Mouse (Mus musculus): ENCODE measurements around the gene Adgra1.

Adgra1 gene

DNA sequence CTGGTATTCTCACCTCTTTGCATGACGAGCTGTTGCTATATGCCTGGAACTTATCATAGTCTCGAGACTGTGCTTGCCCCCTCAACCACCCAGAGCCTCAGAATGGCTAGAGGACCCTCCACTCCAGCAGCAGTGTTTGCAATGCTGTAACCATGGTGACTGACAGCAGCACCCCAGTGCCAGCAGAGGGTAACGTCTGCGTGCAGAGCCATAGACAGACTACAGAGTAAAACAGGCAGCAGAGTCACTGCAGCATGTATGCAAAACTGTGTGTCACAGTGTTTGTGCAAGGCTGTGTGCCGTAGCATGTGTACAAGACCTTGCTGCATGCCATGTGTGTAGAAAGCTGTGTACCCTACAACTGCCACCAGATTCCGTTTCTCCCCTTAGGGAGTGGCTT is 75.5 kb downstream of the Adgra1 start:
- no peak for DNase-seq

DNA sequence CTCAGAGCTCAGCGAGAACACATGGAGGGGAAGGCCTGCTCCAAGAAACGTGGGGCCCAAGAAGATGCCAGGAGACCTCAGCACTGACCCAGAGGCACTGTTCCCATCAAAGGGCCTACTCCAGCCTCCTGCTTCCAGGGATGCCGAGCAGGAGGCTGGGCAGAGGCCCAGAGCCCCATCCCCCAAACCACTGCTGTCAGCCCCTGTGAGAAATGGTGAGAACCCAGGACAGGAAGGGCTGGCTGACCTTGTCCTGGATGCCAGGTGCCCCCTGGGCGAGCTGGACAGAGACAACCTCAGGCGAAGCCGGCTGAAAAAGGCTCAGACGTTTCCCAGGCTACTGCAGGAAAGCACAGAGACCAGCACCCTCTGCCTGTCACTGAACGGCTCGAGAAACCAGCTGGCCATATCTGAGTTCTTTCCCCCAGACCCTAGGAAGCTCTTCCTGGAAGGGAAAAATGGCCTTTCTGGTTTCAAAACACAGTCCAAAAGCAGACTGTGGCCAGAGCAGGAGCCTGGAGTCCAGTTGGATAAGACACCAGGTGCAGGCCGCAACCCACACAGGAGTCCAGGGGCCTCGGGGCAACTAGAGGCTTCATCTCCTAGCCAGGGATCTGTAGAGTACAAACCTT is 76.3 kb downstream of the Adgra1 start:
- DNase-seq, result peak in 1 of 2 experiments; percentile 8

DNA sequence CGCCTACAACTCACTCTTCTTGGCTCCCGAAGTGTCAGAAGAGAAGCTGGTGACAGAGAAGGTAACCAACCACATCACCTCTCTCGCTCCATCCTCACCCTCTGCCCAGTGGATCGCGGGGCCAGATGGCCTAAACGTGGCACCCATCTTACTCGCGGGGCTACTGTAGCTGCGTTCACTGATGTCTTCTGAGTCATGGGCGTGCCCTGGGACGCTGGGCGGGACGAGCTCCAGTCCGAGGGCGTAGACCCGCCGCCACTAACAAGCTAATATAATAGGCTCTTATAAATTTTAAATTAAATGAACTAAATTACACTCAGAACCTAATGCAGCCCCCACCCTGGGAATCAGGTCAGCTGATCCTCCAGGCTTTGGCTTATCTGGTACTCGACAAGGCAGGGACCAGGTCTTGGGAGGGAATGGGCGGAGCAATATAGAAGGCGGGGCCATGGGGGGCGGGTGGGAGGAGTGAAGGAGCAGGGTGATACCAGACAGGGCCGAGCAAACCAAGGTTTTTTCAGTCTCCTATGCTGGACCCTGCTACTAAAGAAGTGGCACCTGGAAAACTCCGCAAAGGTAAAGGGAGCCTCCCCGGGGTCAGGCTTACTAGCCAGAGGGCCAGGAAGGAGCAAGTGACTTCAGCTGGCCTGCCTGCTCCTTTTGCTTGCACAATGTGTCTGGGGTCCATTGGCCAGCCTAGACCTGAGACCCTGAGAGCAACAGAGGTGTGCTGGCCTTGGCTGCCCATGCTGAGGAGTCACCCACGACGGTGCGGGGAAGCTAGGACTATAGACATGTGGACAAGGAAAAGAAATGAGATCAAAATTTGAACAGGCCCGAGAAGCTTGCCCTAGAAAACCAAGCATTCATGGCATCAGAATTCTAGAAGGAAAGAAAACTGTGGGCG is 80.4 kb downstream of the Adgra1 start:
- peak; percentile 37 to 46 for DNase-seq

DNA sequence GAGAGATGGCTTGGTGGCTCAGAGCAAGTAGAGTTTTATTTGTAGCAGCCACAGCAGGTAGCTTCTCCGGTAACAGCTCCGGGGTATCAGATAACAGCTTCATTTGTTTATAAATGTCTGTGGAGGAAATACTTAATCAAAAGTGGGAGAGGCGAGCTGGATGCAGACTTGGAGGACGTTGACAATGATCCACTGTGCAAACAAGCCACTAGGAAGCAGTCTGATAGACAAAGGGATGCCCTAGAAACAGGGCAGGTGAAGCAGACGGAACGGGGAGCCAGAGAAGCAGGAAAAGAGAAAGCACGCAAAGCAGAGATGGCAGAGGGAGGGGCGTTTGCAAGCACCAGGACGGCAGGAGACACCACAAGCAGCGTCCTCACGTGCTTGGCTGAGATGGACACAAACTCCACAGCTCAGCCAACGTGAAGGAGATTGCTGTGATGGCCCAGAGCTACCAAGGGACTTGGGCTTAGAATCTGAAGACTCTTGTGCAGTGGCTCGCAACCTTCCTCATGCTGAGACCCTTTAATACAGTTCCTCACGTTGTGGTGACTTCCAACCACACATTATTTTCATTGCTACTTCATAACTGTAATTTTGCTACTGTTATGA is 81.8 kb downstream of the Adgra1 start:
- no peak for DNase-seq

DNA sequence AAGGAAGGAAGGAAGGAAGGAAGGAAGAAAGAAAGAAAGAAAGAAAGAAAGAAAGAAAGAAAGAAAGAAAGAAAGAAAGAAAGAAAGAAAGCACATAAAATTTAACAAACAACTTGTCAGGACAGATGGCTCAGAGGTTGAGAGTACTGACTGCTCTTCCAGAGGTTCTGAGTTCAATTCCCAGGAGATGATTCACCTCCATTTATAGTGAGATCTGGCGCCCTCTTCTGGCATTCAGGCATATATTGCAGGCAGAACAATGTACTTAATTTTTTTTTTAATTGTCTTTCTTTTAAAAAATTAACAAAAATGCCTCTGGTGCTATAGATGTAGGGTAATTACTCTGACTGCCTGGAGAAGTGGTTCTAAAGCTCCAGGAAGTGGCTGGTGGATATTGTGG is 82.4 kb downstream of the Adgra1 start:
- no peak for DNase-seq

DNA sequence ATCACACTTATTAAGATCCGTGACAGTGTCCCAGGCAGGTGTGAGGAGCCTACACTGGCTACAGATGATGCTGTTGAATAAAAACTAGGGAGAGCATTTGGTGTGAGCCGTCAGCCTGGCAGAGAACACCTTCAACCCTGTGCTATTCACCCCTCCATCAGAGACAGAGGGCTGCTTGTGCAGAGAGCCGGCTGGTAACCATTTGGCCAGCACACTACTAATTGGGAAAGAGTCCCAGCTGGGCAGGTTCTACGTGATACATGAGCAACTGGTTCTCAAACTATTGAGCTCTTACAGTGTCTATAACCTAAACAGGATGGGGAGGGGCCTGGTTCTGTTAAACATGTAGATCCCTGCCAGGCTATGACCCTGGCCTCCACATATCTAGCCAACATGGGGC is 84.3 kb downstream of the Adgra1 start:
- no peak for DNase-seq

All from kidney, postnatal 4 days (tissue).